Mouse (Mus musculus): ENCODE data around the gene Tbc1d22a.

GRCm38 (mm10) chr15:86432791-86433190 lies 218.5 kb downstream of the Tbc1d22a start:
- TF ChIP-seq CTCF (IDR thresholded peaks at IDR 0.05; ENCODE audit: extremely low read depth, insufficient read depth, insufficient read length, insufficient replicate concordance) (no peak), POLR2A (IDR thresholded peaks at IDR 0.05; ENCODE audit: low read depth, low read length) (no peak)

Measured in spleen, adult 2 months (tissue).